Mouse (Mus musculus) midbrain, embryonic 12.5 days (tissue): Measurements from ENCODE around the gene St6galnac3. TPM values are rescaled to one million over a fixed set of nuclear protein-coding genes. Genes with fewer than 3 reads are reported as not detected.

Experiments
- ATAC-seq: fragments of 200-750 bp; cut with Nextera tagmentation; 2 replicates; pipeline ENCODE4 v1.8.0; 2017; ENCODE audit warnings: low read depth, moderate TSS enrichment, moderate library complexity; ENCODE audit not compliant: low FRiP score
- H3K27ac ChIP-seq: fragments of 300-500 bp; sonication (generic); replicated peaks from 2 replicates; pipeline ENCODE4 v1.5.1; 2016; ENCODE audit warnings: mild to moderate bottlenecking
- H3K27me3 ChIP-seq: fragments of 300-500 bp; sonication (generic); 2 replicates; pipeline ENCODE4 v1.6.1; 2016; ENCODE audit warnings: mild to moderate bottlenecking
- H3K36me3 ChIP-seq: fragments of 300-500 bp; sonication (generic); 2 replicates; pipeline ENCODE4 v1.6.1; 2016
- H3K4me1 ChIP-seq: fragments of 300-500 bp; sonication (generic); 2 replicates; pipeline ENCODE4 v1.6.1; 2016
- H3K4me2 ChIP-seq: fragments of 300-500 bp; sonication (generic); replicated peaks from 2 replicates; pipeline ENCODE4 v1.6.1; 2016; ENCODE audit warnings: mild to moderate bottlenecking, moderate library complexity
- H3K4me3 ChIP-seq: fragments of 300-500 bp; sonication (generic); 2 replicates; pipeline ENCODE4 v1.5.1; 2016; ENCODE audit warnings: mild to moderate bottlenecking
- H3K9ac ChIP-seq: fragments of 300-500 bp; sonication (generic); replicated peaks from 2 replicates; pipeline ENCODE4 v1.6.1; 2016; ENCODE audit warnings: mild to moderate bottlenecking, moderate library complexity
- H3K9me3 ChIP-seq: fragments of 300-500 bp; sonication (generic); 2 replicates; pipeline ENCODE4 v1.6.1; 2016; ENCODE audit warnings: mild to moderate bottlenecking
- WGBS: fragments of 180-500 bp; shearing (Covaris S2); methylation state at CpG from one replicate; pipeline ENCODE4 v1.1.7; 2016; 5-methylcytosine and 5-hydroxymethylcytosine counted together
- polyA plus RNA-seq: library from polyadenylated mRNA; unstranded; fragments of >200 nt; fragmentation: Nextera tagmentation; extraction: Ambion mirVana; gene quantifications from 2 replicates; pipeline ENCODE4 v1.2.1, GENCODE M21; 2016

St6galnac3 gene
- polyA plus RNA-seq, 1 experiment from 2014 or later: 28.5 TPM

GRCm38 (mm10) chr3:153344979-153345378 is 380.0 kb downstream of the St6galnac3 start:
- no peaks in the 10 kb centered on the region for H3K4me1 ChIP-seq
- H3K9me3 ChIP-seq: no peaks in the 10 kb centered on the region
- no peak overlapping the region for H3K9ac ChIP-seq
- 62% methylated on average over 5 of the region's 5 CpGs for WGBS
- H3K4me3 ChIP-seq: no peak overlapping the region
- no peak overlapping the region for H3K4me2 ChIP-seq
- no peaks in the 10 kb centered on the region for H3K36me3 ChIP-seq
- no peak for ATAC-seq
- H3K27ac ChIP-seq: no peak overlapping the region
- H3K27me3 ChIP-seq: no peaks in the 10 kb centered on the region

GRCm38 (mm10) chr3:153339940-153340339 is 385.0 kb downstream of the St6galnac3 start:
- H3K9me3 ChIP-seq: no peaks in the 10 kb centered on the region
- no peak overlapping the region for H3K27ac ChIP-seq
- no peak overlapping the region for H3K4me2 ChIP-seq
- WGBS: 88% methylated on average over 2 of the region's 2 CpGs
- H3K4me3 ChIP-seq: no peak overlapping the region
- H3K27me3 ChIP-seq: no peaks in the 10 kb centered on the region
- no peaks in the 10 kb centered on the region for H3K4me1 ChIP-seq
- no peak for ATAC-seq
- H3K9ac ChIP-seq: no peak overlapping the region
- H3K36me3 ChIP-seq: no peaks in the 10 kb centered on the region

GRCm38 (mm10) chr3:153339091-153339490 is 385.9 kb downstream of the St6galnac3 start:
- ATAC-seq: no peak
- no peak overlapping the region for H3K4me2 ChIP-seq
- H3K4me3 ChIP-seq: no peak overlapping the region
- no peaks in the 10 kb centered on the region for H3K9me3 ChIP-seq
- no peaks in the 10 kb centered on the region for H3K4me1 ChIP-seq
- no peak overlapping the region for H3K27ac ChIP-seq
- no peak overlapping the region for H3K9ac ChIP-seq
- H3K27me3 ChIP-seq: no peaks in the 10 kb centered on the region
- no peaks in the 10 kb centered on the region for H3K36me3 ChIP-seq
- 78% methylated on average over 12 of the region's 12 CpGs for WGBS

GRCm38 (mm10) chr3:153337779-153338178 is 387.2 kb downstream of the St6galnac3 start:
- Histone ChIP-seq H3K36me3 (no peaks in the 10 kb centered on the region), H3K27ac (no peak overlapping the region), H3K9me3 (no peaks in the 10 kb centered on the region), H3K4me2 (no peak overlapping the region), H3K4me3 (no peak overlapping the region), H3K27me3 (no peaks in the 10 kb centered on the region), H3K9ac (no peak overlapping the region), H3K4me1 (no peaks in the 10 kb centered on the region)
- ATAC-seq: no peak
- WGBS: 85% methylated on average over 3 of the region's 3 CpGs

GRCm38 (mm10) chr3:153337221-153337620 is 387.8 kb downstream of the St6galnac3 start:
- Histone ChIP-seq H3K9me3 (no peaks in the 10 kb centered on the region), H3K27me3 (no peaks in the 10 kb centered on the region), H3K4me1 (no peaks in the 10 kb centered on the region), H3K9ac (no peak overlapping the region), H3K27ac (no peak overlapping the region), H3K4me3 (no peak overlapping the region), H3K4me2 (no peak overlapping the region), H3K36me3 (no peaks in the 10 kb centered on the region)
- ATAC-seq: no peak
- WGBS: 91% methylated on average over 2 of the region's 2 CpGs

- Histone ChIP-seq H3K4me3 (no peak overlapping the region), H3K9me3 (no peaks in the 10 kb centered on the region), H3K36me3 (no peaks in the 10 kb centered on the region), H3K27me3 (no peaks in the 10 kb centered on the region), H3K27ac (no peak overlapping the region), H3K4me2 (no peak overlapping the region), H3K9ac (no peak overlapping the region), H3K4me1 (no peaks in the 10 kb centered on the region)
- no peak for ATAC-seq
- 87% methylated on average over 5 of the region's 5 CpGs for WGBS
Observed at GRCm38 (mm10) chr3:153334152-153334825, 390.7 kb downstream of the St6galnac3 start.

GRCm38 (mm10) chr3:153324307-153324706 is 400.7 kb downstream of the St6galnac3 start:
- Histone ChIP-seq H3K27ac (no peak overlapping the region), H3K27me3 (no peaks in the 10 kb centered on the region), H3K9ac (no peak overlapping the region), H3K4me1 (no peaks in the 10 kb centered on the region), H3K4me3 (no peak overlapping the region), H3K4me2 (no peak overlapping the region), H3K9me3 (no peaks in the 10 kb centered on the region), H3K36me3 (no peaks in the 10 kb centered on the region)
- ATAC-seq: no peak
- 80% methylated on average over 3 of the region's 3 CpGs for WGBS

- 85% methylated on average over 8 of the region's 8 CpGs for WGBS
- Histone ChIP-seq H3K9me3 (no peaks in the 10 kb centered on the region), H3K36me3 (no peaks in the 10 kb centered on the region), H3K9ac (no peak overlapping the region), H3K4me3 (no peak overlapping the region), H3K4me2 (no peak overlapping the region), H3K27ac (no peak overlapping the region), H3K4me1 (no peaks in the 10 kb centered on the region), H3K27me3 (no peaks in the 10 kb centered on the region)
- ATAC-seq: no peak
Observed at GRCm38 (mm10) chr3:153323446-153323845, 401.5 kb downstream of the St6galnac3 start.

GRCm38 (mm10) chr3:153313583-153313982 is 411.4 kb downstream of the St6galnac3 start:
- no peaks in the 10 kb centered on the region for H3K36me3 ChIP-seq
- WGBS: 77% methylated on average over 9 of the region's 9 CpGs
- ATAC-seq: no peak

GRCm38 (mm10) chr3:153313167-153313566 is 411.8 kb downstream of the St6galnac3 start:
- H3K9ac ChIP-seq: no peak overlapping the region
- no peaks in the 10 kb centered on the region for H3K4me1 ChIP-seq
- no peak overlapping the region for H3K27ac ChIP-seq
- WGBS: 98% methylated on average over 9 of the region's 9 CpGs
- no peak overlapping the region for H3K4me2 ChIP-seq
- H3K9me3 ChIP-seq: no peaks in the 10 kb centered on the region
- no peak for ATAC-seq
- H3K4me3 ChIP-seq: no peak overlapping the region
- no peaks in the 10 kb centered on the region for H3K36me3 ChIP-seq
- H3K27me3 ChIP-seq: no peaks in the 10 kb centered on the region

More at GRCm38 (mm10) chr3:153313583-153313982, 411.4 kb downstream of the St6galnac3 start:
- Histone ChIP-seq H3K4me3 (no peak overlapping the region), H3K9ac (no peak overlapping the region), H3K27ac (no peak overlapping the region), H3K4me1 (no peaks in the 10 kb centered on the region), H3K4me2 (no peak overlapping the region), H3K9me3 (no peaks in the 10 kb centered on the region), H3K27me3 (no peaks in the 10 kb centered on the region)

- Histone ChIP-seq H3K27ac (no peak overlapping the region), H3K4me3 (no peak overlapping the region), H3K4me2 (no peak overlapping the region), H3K27me3 (no peaks in the 10 kb centered on the region), H3K9me3 (no peaks in the 10 kb centered on the region), H3K36me3 (no peaks in the 10 kb centered on the region), H3K4me1 (no peaks in the 10 kb centered on the region), H3K9ac (no peak overlapping the region)
- 97% methylated on average over 3 of the region's 3 CpGs for WGBS
- no peak for ATAC-seq
Observed at GRCm38 (mm10) chr3:153312006-153312405, 413.0 kb downstream of the St6galnac3 start.

GRCm38 (mm10) chr3:153308379-153308778 is 416.6 kb downstream of the St6galnac3 start:
- no peak for ATAC-seq
- no peak overlapping the region for H3K4me2 ChIP-seq

GRCm38 (mm10) chr3:153305153-153305552 is 419.8 kb downstream of the St6galnac3 start:
- WGBS: 83% methylated on average over 3 of the region's 3 CpGs
- H3K9ac ChIP-seq: no peak overlapping the region
- H3K27ac ChIP-seq: no peak overlapping the region
- no peak overlapping the region for H3K4me3 ChIP-seq
- H3K36me3 ChIP-seq: no peaks in the 10 kb centered on the region
- H3K9me3 ChIP-seq: no peaks in the 10 kb centered on the region
- no peak for ATAC-seq
- no peaks in the 10 kb centered on the region for H3K4me1 ChIP-seq
- no peaks in the 10 kb centered on the region for H3K27me3 ChIP-seq
- H3K4me2 ChIP-seq: no peak overlapping the region

More at GRCm38 (mm10) chr3:153308379-153308778, 416.6 kb downstream of the St6galnac3 start:
- H3K27me3 ChIP-seq: no peaks in the 10 kb centered on the region
- H3K9me3 ChIP-seq: no peaks in the 10 kb centered on the region
- H3K9ac ChIP-seq: no peak overlapping the region
- no peaks in the 10 kb centered on the region for H3K4me1 ChIP-seq
- 83% methylated on average over 4 of the region's 4 CpGs for WGBS
- H3K4me3 ChIP-seq: no peak overlapping the region
- no peaks in the 10 kb centered on the region for H3K36me3 ChIP-seq
- no peak overlapping the region for H3K27ac ChIP-seq
